8 mouse cellular contexts compared by ENCODE assay signal in genomic region chr2:28098547-28099505, GRCm38 (mm10). TPM values are rescaled to one million over a fixed set of nuclear protein-coding genes. Genes with fewer than 3 reads are reported as not detected.
A peak's percentile ranks its signal among the peaks of the same experiment; 100 is the strongest.
DNase-seq lines count a peak whose midpoint lies in the region; ATAC-seq and TF ChIP-seq lines count a peak whose summit lies in the region.

No protein-coding gene starts in this region.

- peak; percentile 74 for DNase-seq in lung, postnatal 0 days (ENCODE audit: low spot score)
- DNase-seq in lung, postnatal 25 days (ENCODE audit: low spot score) = no peak
- peak; percentile 68 for DNase-seq in hindbrain, embryonic 14.5 days (ENCODE audit: low spot score)
- no peak for DNase-seq in liver, postnatal 0 days
- no peak for DNase-seq in stomach, postnatal 0 days (ENCODE audit: low spot score)
- DNase-seq in spleen, postnatal 14 days (ENCODE audit: low spot score in 2 of 2) = no peak
- no peak for DNase-seq in natural killer cell, adult 2 months (ENCODE audit: low spot score in 2 of 2)
- DNase-seq in heart, adult 11 months = no peak

- no peaks in the 10 kb centered on the region for H3K27me3 ChIP-seq in lung, postnatal 0 days (replicated peaks; ENCODE audit: insufficient read depth, low read length)
- H3K27me3 ChIP-seq in hindbrain, embryonic 14.5 days (ENCODE audit: control insufficient read depth, insufficient read depth, low read length) = no peaks in the 10 kb centered on the region
- H3K27me3 ChIP-seq in liver, postnatal 0 days (ENCODE audit: insufficient read depth, low read length) = 0 out of 2 replicates have a peak, but pooled peaks cover 4% of the 10 kb centered on the region
- H3K27me3 ChIP-seq in stomach, postnatal 0 days (ENCODE audit: control insufficient read depth, insufficient read depth, low read length) = no peaks in the 10 kb centered on the region

- no peaks in the 10 kb centered on the region for H3K4me1 ChIP-seq in lung, postnatal 0 days (ENCODE audit: insufficient read depth, low read depth, low read length)
- peaks cover 17% of the 10 kb centered on the region for H3K4me1 ChIP-seq in hindbrain, embryonic 14.5 days (replicated peaks; ENCODE audit: control insufficient read depth, insufficient read depth, low read length)
- peaks cover 33% of the 10 kb centered on the region for H3K4me1 ChIP-seq in liver, postnatal 0 days (ENCODE audit: insufficient read depth)
- no peaks in the 10 kb centered on the region for H3K4me1 ChIP-seq in stomach, postnatal 0 days (replicated peaks; ENCODE audit: control insufficient read depth, insufficient read depth)

- H3K9me3 ChIP-seq in lung, postnatal 0 days (ENCODE audit: low read length) = no peaks in the 10 kb centered on the region
- no peaks in the 10 kb centered on the region for H3K9me3 ChIP-seq in hindbrain, embryonic 14.5 days (ENCODE audit: control insufficient read depth, low read length)
- no peaks in the 10 kb centered on the region for H3K9me3 ChIP-seq in liver, postnatal 0 days (ENCODE audit: low read length)
- H3K9me3 ChIP-seq in stomach, postnatal 0 days (ENCODE audit: control insufficient read depth, low read length) = no peaks in the 10 kb centered on the region

- no peak overlapping the region for H3K4me3 ChIP-seq in lung, postnatal 0 days (ENCODE audit: low read depth, low read length)
- H3K4me3 ChIP-seq in hindbrain, embryonic 14.5 days (replicated peaks; ENCODE audit: low read length) = peak overlapping the region; percentile 13; the same call in 1 of the 2 replicates
- H3K4me3 ChIP-seq in liver, postnatal 0 days (ENCODE audit: low read depth, low read length) = no peak overlapping the region
- no peak overlapping the region for H3K4me3 ChIP-seq in stomach, postnatal 0 days (ENCODE audit: low read depth, low read length)

- peak overlapping the region; percentile 40 for H3K4me2 ChIP-seq in lung, postnatal 0 days (replicated peaks; ENCODE audit: low read depth, low read length)
- H3K4me2 ChIP-seq in hindbrain, embryonic 14.5 days (replicated peaks) = peak overlapping the region; percentile 48
- peak overlapping the region; percentile 44 for H3K4me2 ChIP-seq in liver, postnatal 0 days (ENCODE audit: low read depth, low read length)
- peak overlapping the region; percentile 29 for H3K4me2 ChIP-seq in stomach, postnatal 0 days (replicated peaks; ENCODE audit: low read depth)

- TF ChIP-seq EP300 in lung, postnatal 0 days (IDR thresholded peaks at IDR 0.05) = no peak
- no peak for TF ChIP-seq EP300 in liver, postnatal 0 days (IDR thresholded peaks at IDR 0.05; ENCODE audit: low read depth)
- TF ChIP-seq EP300 in stomach, postnatal 0 days (optimal IDR thresholded peaks at IDR 0.05) = no peak

- TF ChIP-seq CTCF in lung, postnatal 0 days (IDR thresholded peaks at IDR 0.05) = no peak
- TF ChIP-seq CTCF in liver, postnatal 0 days (IDR thresholded peaks at IDR 0.05; ENCODE audit: low read depth) = no peak
- TF ChIP-seq CTCF in stomach, postnatal 0 days (IDR thresholded peaks at IDR 0.05; ENCODE audit: low read depth) = no peak

- 10% methylated on average over 24 of the region's 24 CpGs for WGBS in lung, postnatal 0 days
- WGBS in hindbrain, embryonic 14.5 days = 2% methylated on average over 24 of the region's 24 CpGs
- 17% methylated on average over 24 of the region's 24 CpGs for WGBS in liver, postnatal 0 days (ENCODE audit: insufficient replicate concordance)
- WGBS in stomach, postnatal 0 days = 7% methylated on average over 24 of the region's 24 CpGs

- ATAC-seq in lung, postnatal 0 days = peak; percentile 24; the same call in 1 of the 2 replicates
- ATAC-seq in hindbrain, embryonic 14.5 days (ENCODE audit: low FRiP score) = peak; percentile 64; the same call in 1 of the 2 replicates
- no peak for ATAC-seq in liver, postnatal 0 days
- ATAC-seq in stomach, postnatal 0 days (ENCODE audit: low FRiP score, low TSS enrichment) = no peak

- H3K27ac ChIP-seq in lung, postnatal 0 days (ENCODE audit: low read length) = no peak overlapping the region
- H3K27ac ChIP-seq in hindbrain, embryonic 14.5 days = peak overlapping the region; percentile 75
- H3K27ac ChIP-seq in liver, postnatal 0 days (ENCODE audit: low read depth) = no peak overlapping the region
- no peak overlapping the region for H3K27ac ChIP-seq in stomach, postnatal 0 days (replicated peaks)

- H3K9ac ChIP-seq in lung, postnatal 0 days (replicated peaks; ENCODE audit: low read depth) = no peak overlapping the region
- H3K9ac ChIP-seq in hindbrain, embryonic 14.5 days = peak overlapping the region; percentile 41
- H3K9ac ChIP-seq in liver, postnatal 0 days (replicated peaks) = no peak overlapping the region; the same call in 1 of the 2 replicates
- H3K9ac ChIP-seq in stomach, postnatal 0 days (ENCODE audit: low read length) = no peak overlapping the region

- H3K36me3 ChIP-seq in lung, postnatal 0 days (ENCODE audit: insufficient read depth, low read length) = no peaks in the 10 kb centered on the region
- no peaks in the 10 kb centered on the region for H3K36me3 ChIP-seq in hindbrain, embryonic 14.5 days (replicated peaks; ENCODE audit: control insufficient read depth, insufficient read depth)
- no peaks in the 10 kb centered on the region; the same call in 1 of the 2 replicates for H3K36me3 ChIP-seq in liver, postnatal 0 days (replicated peaks; ENCODE audit: insufficient read depth, low read length)
- H3K36me3 ChIP-seq in stomach, postnatal 0 days (ENCODE audit: control insufficient read depth, insufficient read depth, low read length) = no peaks in the 10 kb centered on the region

RNA-seq across cellular contexts. Expression of gene Fcnb, which starts 14.1 kb away (rescaled TPM):
- 0.50 and 1.1 TPM in 2 replicates for polyA plus RNA-seq in lung, postnatal 0 days (2015; fragmentation: Nextera tagmentation; extraction: Ambion mirVana)
- 0.54 TPM in 1 of 2 replicates, not detected in the other for polyA plus RNA-seq in hindbrain, embryonic 14.5 days (2014; fragmentation: Nextera tagmentation; extraction: Ambion mirVana)
- polyA plus RNA-seq in liver, postnatal 0 days (2015; fragmentation: Nextera tagmentation; extraction: Ambion mirVana) = 56.1 and 57.0 TPM in 2 replicates
- 0.13 and 0.41 TPM in 2 replicates for polyA plus RNA-seq in stomach, postnatal 0 days (2015; fragmentation: Nextera tagmentation; extraction: Ambion mirVana)

Comparison
In these comparisons a context has a peak if more than half of its experiments do, and no peak if none do; other contexts are left out.
1. DNase-seq: peak in lung, postnatal 0 days (single experiment) and hindbrain, embryonic 14.5 days (single experiment); none in lung, postnatal 25 days (single experiment), liver, postnatal 0 days (single experiment), stomach, postnatal 0 days (single experiment), spleen, postnatal 14 days (0 of 2), natural killer cell, adult 2 months (0 of 2) and heart, adult 11 months (single experiment).
2. ATAC-seq: peak in lung, postnatal 0 days (single experiment) and hindbrain, embryonic 14.5 days (single experiment); none in liver, postnatal 0 days (single experiment) and stomach, postnatal 0 days (single experiment).
3. RNA of gene Fcnb, which starts 14.1 kb away (polyA plus RNA-seq): 56.1 to 57.0 TPM in liver, postnatal 0 days; 0.50 to 1.1 TPM in lung, postnatal 0 days, 0.54 TPM in hindbrain, embryonic 14.5 days and 0.13 to 0.41 TPM in stomach, postnatal 0 days; every median in the first group is over 10 times any median in the second.
4. Peak in every context shown above with its lines, with median percentiles within 50 percentile points of each other: H3K4me2 ChIP-seq.